Mouse (Mus musculus): ENCODE measurements around the gene Sgsm3. TPM values are rescaled to one million over a fixed set of nuclear protein-coding genes. Genes with fewer than 3 reads are reported as not detected.
A peak's percentile ranks its signal among the peaks of the same experiment; 100 is the strongest.

Gene Sgsm3
- polyA plus RNA-seq, 1 experiment from 2014 or later: 38.8 TPM

- peak; percentile 93 for DNase-seq (ENCODE audit: low spot score)
- peak within 1 kb of the TSS; percentile 91 for H3K27ac ChIP-seq (replicated peaks)
- WGBS: under 1% methylated on average over 63 of the region's 63 CpGs
- H3K9me3 ChIP-seq (replicated peaks): no peaks in the 10 kb centered on the region
- peaks cover 30% of the 10 kb centered on the region for H3K36me3 ChIP-seq
- peak within 1 kb of the TSS; percentile 81 for H3K4me3 ChIP-seq
- peaks cover 14% of the 10 kb centered on the region for H3K4me1 ChIP-seq
- no peaks in the 10 kb centered on the region for H3K27me3 ChIP-seq (ENCODE audit: low read depth, poor library complexity, severe bottlenecking)
These were observed 29.1 kb upstream of the Sgsm3 start, which contains the start of gene Adsl for GRCm38 (mm10) chr15:80948145-80949135. Gene Adsl, plus strand, starts transcription at chr15:80948490.

DNA sequence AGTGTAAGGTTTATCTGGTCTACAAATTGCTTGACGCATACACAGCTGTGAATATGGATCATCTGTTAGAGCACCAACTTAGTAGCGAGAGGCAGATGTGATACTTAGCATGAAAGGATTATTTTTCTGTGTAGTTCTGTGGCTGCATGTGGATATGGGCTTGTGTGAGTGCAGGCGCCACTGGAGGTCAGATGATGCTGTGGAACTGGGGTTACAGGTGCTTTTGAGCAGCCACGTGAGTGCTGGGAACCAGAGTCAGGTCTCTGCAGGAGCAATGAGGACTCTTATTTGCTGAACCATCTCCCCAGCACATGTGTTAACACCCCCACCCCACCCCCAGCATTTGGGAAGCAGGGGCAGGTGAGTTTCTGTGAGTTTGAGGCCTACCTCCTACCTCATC lies 28.1 kb upstream of the Sgsm3 start:
- peaks cover 19% of the 10 kb centered on the region for H3K4me1 ChIP-seq
- H3K9me3 ChIP-seq (replicated peaks): no peaks in the 10 kb centered on the region
- H3K4me3 ChIP-seq: peak overlapping the region; percentile 81
- WGBS: 73% methylated on average over 4 of the region's 4 CpGs
- H3K36me3 ChIP-seq: peaks cover 40% of the 10 kb centered on the region
- H3K27me3 ChIP-seq (ENCODE audit: low read depth, poor library complexity, severe bottlenecking): no peaks in the 10 kb centered on the region
- H3K27ac ChIP-seq (replicated peaks): peak overlapping the region; percentile 91
- DNase-seq (ENCODE audit: low spot score): no peak

GRCm38 (mm10) chr15:80950055-80950454 lies 27.5 kb upstream of the Sgsm3 start:
- no peak overlapping the region for H3K27ac ChIP-seq (replicated peaks)
- no peak for DNase-seq (ENCODE audit: low spot score)
- peaks cover 25% of the 10 kb centered on the region for H3K4me1 ChIP-seq
- H3K36me3 ChIP-seq: peaks cover 46% of the 10 kb centered on the region
- no peaks in the 10 kb centered on the region for H3K9me3 ChIP-seq (replicated peaks)
- peak overlapping the region; percentile 81 for H3K4me3 ChIP-seq
- no peaks in the 10 kb centered on the region for H3K27me3 ChIP-seq (ENCODE audit: low read depth, poor library complexity, severe bottlenecking)
- WGBS: 89% methylated on average over 7 of the region's 7 CpGs

DNA sequence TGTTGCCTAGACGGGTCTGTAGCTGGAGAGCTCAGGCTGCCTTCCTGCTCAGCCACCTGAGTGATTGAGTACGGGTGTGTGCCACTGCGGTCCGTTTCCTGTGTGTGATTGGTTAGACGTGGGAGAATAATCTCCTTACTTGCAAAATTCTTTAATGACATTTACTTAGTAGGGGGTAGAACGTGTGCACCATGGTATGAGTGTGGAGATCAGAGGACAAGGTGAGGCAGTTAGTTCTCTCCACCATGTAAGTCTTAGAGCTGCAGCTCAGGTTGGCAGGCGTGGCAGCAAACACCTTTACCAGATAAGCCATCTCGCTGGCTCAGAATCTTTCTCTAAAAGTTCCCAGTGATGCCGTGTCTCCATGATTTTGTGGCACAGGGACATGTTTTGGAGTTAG lies 23.6 kb upstream of the Sgsm3 start:
- Histone ChIP-seq H3K27me3 (ENCODE audit: low read depth, poor library complexity, severe bottlenecking) (no peaks in the 10 kb centered on the region), H3K4me3 (no peak overlapping the region), H3K36me3 (peaks cover 84% of the 10 kb centered on the region), H3K4me1 (peaks cover 25% of the 10 kb centered on the region), H3K27ac (replicated peaks) (no peak overlapping the region), H3K9me3 (replicated peaks) (no peaks in the 10 kb centered on the region)
- 91% methylated on average over 9 of the region's 9 CpGs for WGBS
- DNase-seq (ENCODE audit: low spot score): no peak

GRCm38 (mm10) chr15:80954861-80955260 lies 22.7 kb upstream of the Sgsm3 start:
- no peaks in the 10 kb centered on the region for H3K9me3 ChIP-seq (replicated peaks)
- peaks cover 89% of the 10 kb centered on the region for H3K36me3 ChIP-seq
- H3K4me1 ChIP-seq: peaks cover 16% of the 10 kb centered on the region
- WGBS: 64% methylated on average over 3 of the region's 3 CpGs
- no peak for DNase-seq (ENCODE audit: low spot score)
- no peaks in the 10 kb centered on the region for H3K27me3 ChIP-seq (ENCODE audit: low read depth, poor library complexity, severe bottlenecking)
- H3K4me3 ChIP-seq: no peak overlapping the region
- H3K27ac ChIP-seq (replicated peaks): no peak overlapping the region

- no peaks in the 10 kb centered on the region for H3K9me3 ChIP-seq (replicated peaks)
- no peak overlapping the region for H3K27ac ChIP-seq (replicated peaks)
- H3K36me3 ChIP-seq: peaks cover 89% of the 10 kb centered on the region
- H3K4me3 ChIP-seq: no peak overlapping the region
- no peaks in the 10 kb centered on the region for H3K27me3 ChIP-seq (ENCODE audit: low read depth, poor library complexity, severe bottlenecking)
- no peak for DNase-seq (ENCODE audit: low spot score)
- WGBS: 94% methylated on average over 12 of the region's 12 CpGs
- peaks cover 12% of the 10 kb centered on the region for H3K4me1 ChIP-seq
These were observed 21.6 kb upstream of the Sgsm3 start for GRCm38 (mm10) chr15:80955836-80956438.

DNA sequence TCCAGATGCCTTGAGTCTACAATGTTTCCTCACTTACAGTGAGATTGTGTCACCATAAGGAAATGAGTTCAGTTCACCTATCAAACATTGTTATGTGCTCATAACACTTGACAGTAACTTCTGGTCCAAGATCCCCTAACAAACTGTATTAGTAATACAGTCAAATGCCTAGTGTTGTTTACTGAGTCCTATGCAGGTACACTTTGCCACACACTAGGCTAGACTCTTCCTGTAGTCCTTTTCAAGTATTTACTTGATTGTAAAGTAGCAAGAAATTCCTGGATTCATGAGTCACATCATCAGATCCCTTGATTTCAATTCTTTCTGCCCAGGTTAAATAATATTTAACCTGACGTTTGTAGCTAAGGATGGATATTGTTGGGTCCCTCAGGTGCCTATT lies 8.2 kb upstream of the Sgsm3 start:
- no peaks in the 10 kb centered on the region for H3K9me3 ChIP-seq (replicated peaks)
- no peaks in the 10 kb centered on the region for H3K4me1 ChIP-seq
- no peak overlapping the region for H3K27ac ChIP-seq (replicated peaks)
- H3K36me3 ChIP-seq: peaks cover 64% of the 10 kb centered on the region
- no peaks in the 10 kb centered on the region for H3K27me3 ChIP-seq (ENCODE audit: low read depth, poor library complexity, severe bottlenecking)
- WGBS: 98% methylated on average over 1 of the region's 1 CpGs
- no peak for DNase-seq (ENCODE audit: low spot score)
- H3K4me3 ChIP-seq: no peak overlapping the region

GRCm38 (mm10) chr15:80974311-80974710 lies 3.3 kb upstream of the Sgsm3 start:
- DNase-seq (ENCODE audit: low spot score): no peak
- Histone ChIP-seq H3K4me1 (peaks cover 20% of the 10 kb centered on the region), H3K4me3 (no peak overlapping the region), H3K36me3 (peaks cover 20% of the 10 kb centered on the region), H3K27me3 (ENCODE audit: low read depth, poor library complexity, severe bottlenecking) (no peaks in the 10 kb centered on the region), H3K27ac (replicated peaks) (no peak overlapping the region), H3K9me3 (replicated peaks) (no peaks in the 10 kb centered on the region)
- WGBS: 66% methylated on average over 5 of the region's 5 CpGs

GRCm38 (mm10) chr15:80975666-80976065 lies 1.9 kb upstream of the Sgsm3 start:
- Histone ChIP-seq H3K9me3 (replicated peaks) (no peaks in the 10 kb centered on the region), H3K4me3 (no peak overlapping the region), H3K36me3 (peaks cover 7% of the 10 kb centered on the region), H3K27me3 (ENCODE audit: low read depth, poor library complexity, severe bottlenecking) (no peaks in the 10 kb centered on the region), H3K27ac (replicated peaks) (no peak overlapping the region), H3K4me1 (peaks cover 20% of the 10 kb centered on the region)
- 94% methylated on average over 3 of the region's 3 CpGs for WGBS
- no peak for DNase-seq (ENCODE audit: low spot score)

DNA sequence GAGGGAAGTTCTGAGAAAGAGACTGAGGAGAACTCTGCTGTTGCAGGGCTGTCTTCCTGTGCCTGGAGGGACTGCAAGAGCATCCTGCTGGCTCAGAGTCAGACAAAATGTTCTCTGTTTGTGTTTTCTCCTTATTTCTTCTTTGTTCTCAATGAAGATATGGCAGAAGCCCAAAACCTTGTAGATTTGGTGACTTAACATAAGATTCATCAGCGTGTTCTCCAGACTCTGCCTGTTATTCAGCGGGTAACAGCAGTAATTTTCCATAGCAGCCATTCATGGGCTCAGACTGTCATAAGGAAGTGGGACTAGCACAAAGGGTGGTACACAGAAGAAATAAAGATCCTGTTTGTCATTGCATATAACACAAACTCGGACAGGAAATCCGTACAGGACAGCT lies 2.0 kb downstream of the Sgsm3 start:
- Histone ChIP-seq H3K9me3 (replicated peaks) (no peaks in the 10 kb centered on the region), H3K27ac (replicated peaks) (no peak overlapping the region), H3K4me1 (peaks cover 20% of the 10 kb centered on the region), H3K36me3 (no peaks in the 10 kb centered on the region), H3K27me3 (ENCODE audit: low read depth, poor library complexity, severe bottlenecking) (no peaks in the 10 kb centered on the region), H3K4me3 (no peak overlapping the region)
- 94% methylated on average over 4 of the region's 4 CpGs for WGBS
- DNase-seq (ENCODE audit: low spot score): no peak

DNA sequence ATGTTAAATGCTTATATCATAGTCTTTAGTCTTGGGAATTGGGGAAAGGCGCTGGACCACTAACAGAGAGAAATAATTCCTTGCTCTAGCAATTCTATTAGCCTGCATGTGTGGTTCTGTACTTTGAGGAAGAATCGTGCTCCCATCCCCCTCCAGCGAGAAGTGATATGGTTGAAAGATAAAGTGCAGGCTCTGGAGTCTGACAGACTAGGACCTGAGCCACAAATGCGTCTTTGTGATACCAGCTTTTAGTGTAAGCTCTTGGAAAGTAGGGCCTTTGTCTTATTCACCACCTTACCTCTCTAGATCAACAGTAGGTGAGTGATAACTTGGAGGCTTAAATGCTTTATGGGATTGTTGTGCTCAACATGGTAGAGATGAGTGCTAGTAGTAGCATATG lies 3.6 kb downstream of the Sgsm3 start:
- H3K36me3 ChIP-seq: no peaks in the 10 kb centered on the region
- H3K27me3 ChIP-seq (ENCODE audit: low read depth, poor library complexity, severe bottlenecking): no peaks in the 10 kb centered on the region
- no peaks in the 10 kb centered on the region for H3K9me3 ChIP-seq (replicated peaks)
- H3K27ac ChIP-seq (replicated peaks): no peak overlapping the region
- 92% methylated on average over 4 of the region's 4 CpGs for WGBS
- H3K4me1 ChIP-seq: peaks cover 20% of the 10 kb centered on the region
- no peak overlapping the region for H3K4me3 ChIP-seq
- no peak for DNase-seq (ENCODE audit: low spot score)

- 93% methylated on average over 2 of the region's 2 CpGs for WGBS
- no peaks in the 10 kb centered on the region for H3K36me3 ChIP-seq
- no peak overlapping the region for H3K27ac ChIP-seq (replicated peaks)
- peaks cover 10% of the 10 kb centered on the region for H3K4me1 ChIP-seq
- no peak for DNase-seq (ENCODE audit: low spot score)
- no peak overlapping the region for H3K4me3 ChIP-seq
- no peaks in the 10 kb centered on the region for H3K9me3 ChIP-seq (replicated peaks)
- H3K27me3 ChIP-seq (ENCODE audit: low read depth, poor library complexity, severe bottlenecking): no peaks in the 10 kb centered on the region
These were observed 5.7 kb downstream of the Sgsm3 start for GRCm38 (mm10) chr15:80983264-80983663.

GRCm38 (mm10) chr15:80988331-80988730 lies 10.8 kb downstream of the Sgsm3 start:
- WGBS: 57% methylated on average over 1 of the region's 1 CpGs

More at GRCm38 (mm10) chr15:80988331-80988730, 10.8 kb downstream of the Sgsm3 start:
- H3K27ac ChIP-seq (replicated peaks): no peak overlapping the region
- no peaks in the 10 kb centered on the region for H3K36me3 ChIP-seq
- no peaks in the 10 kb centered on the region for H3K27me3 ChIP-seq (ENCODE audit: low read depth, poor library complexity, severe bottlenecking)
- no peak for DNase-seq (ENCODE audit: low spot score)
- no peak overlapping the region for H3K4me3 ChIP-seq
- no peaks in the 10 kb centered on the region for H3K4me1 ChIP-seq
- H3K9me3 ChIP-seq (replicated peaks): no peaks in the 10 kb centered on the region

Data from midbrain, embryonic 10.5 days (tissue).